Mouse (Mus musculus): ENCODE results near the gene Ctdspl. TPM values are rescaled to one million over a fixed set of nuclear protein-coding genes. Genes with fewer than 3 reads are reported as not detected.

Ctdspl gene
- polyA plus RNA-seq, 1 experiment from 2014 or later, result 3.7 TPM

- no peak overlapping the region for H3K4me2 ChIP-seq (ENCODE audit: low read depth, low read length)
- no peaks in the 10 kb centered on the region for H3K9me3 ChIP-seq (replicated peaks; ENCODE audit: control insufficient read depth, low read length)
- no peaks in the 10 kb centered on the region; the same call in 1 of the 2 replicates for H3K36me3 ChIP-seq (ENCODE audit: control insufficient read depth, insufficient read depth)
- no peaks in the 10 kb centered on the region for H3K27me3 ChIP-seq (ENCODE audit: control insufficient read depth, insufficient read depth, low read depth, low read length)
- H3K27ac ChIP-seq (ENCODE audit: low read length), result no peak overlapping the region
- ATAC-seq (ENCODE audit: low read depth), result no peak
- H3K4me3 ChIP-seq (ENCODE audit: low read depth, low read length), result no peak overlapping the region
- no peak overlapping the region for H3K9ac ChIP-seq (ENCODE audit: low read depth, low read length)
- H3K4me1 ChIP-seq (ENCODE audit: control insufficient read depth, low read depth, low read length), result no peaks in the 10 kb centered on the region
- WGBS (ENCODE audit: insufficient replicate concordance), result 51% methylated on average over 7 of the region's 7 CpGs
These were observed 103.3 kb downstream of the Ctdspl start for GRCm38 (mm10) chr9:119029568-119029967.

- Histone ChIP-seq H3K9me3 (replicated peaks; ENCODE audit: control insufficient read depth, low read length) (no peaks in the 10 kb centered on the region), H3K9ac (ENCODE audit: low read depth, low read length) (no peak overlapping the region), H3K4me3 (ENCODE audit: low read depth, low read length) (no peak overlapping the region), H3K4me1 (ENCODE audit: control insufficient read depth, low read depth, low read length) (no peaks in the 10 kb centered on the region), H3K4me2 (ENCODE audit: low read depth, low read length) (no peak overlapping the region), H3K27me3 (ENCODE audit: control insufficient read depth, insufficient read depth, low read depth, low read length) (no peaks in the 10 kb centered on the region), H3K27ac (ENCODE audit: low read length) (no peak overlapping the region), H3K36me3 (ENCODE audit: control insufficient read depth, insufficient read depth) (no peaks in the 10 kb centered on the region; the same call in 1 of the 2 replicates)
- WGBS (ENCODE audit: insufficient replicate concordance), result 55% methylated on average over 4 of the region's 4 CpGs
- no peak for ATAC-seq (ENCODE audit: low read depth)
These were observed 104.8 kb downstream of the Ctdspl start for GRCm38 (mm10) chr9:119031038-119031437.

- H3K4me2 ChIP-seq (ENCODE audit: low read depth, low read length), result no peak overlapping the region
- no peaks in the 10 kb centered on the region for H3K27me3 ChIP-seq (ENCODE audit: control insufficient read depth, insufficient read depth, low read depth, low read length)
- H3K9me3 ChIP-seq (replicated peaks; ENCODE audit: control insufficient read depth, low read length), result no peaks in the 10 kb centered on the region
- 86% methylated on average over 14 of the region's 14 CpGs for WGBS (ENCODE audit: insufficient replicate concordance)
- no peak overlapping the region for H3K27ac ChIP-seq (ENCODE audit: low read length)
- ATAC-seq (ENCODE audit: low read depth), result no peak
- no peaks in the 10 kb centered on the region; the same call in 1 of the 2 replicates for H3K36me3 ChIP-seq (ENCODE audit: control insufficient read depth, insufficient read depth)
- H3K4me1 ChIP-seq (ENCODE audit: control insufficient read depth, low read depth, low read length), result no peaks in the 10 kb centered on the region
- H3K9ac ChIP-seq (ENCODE audit: low read depth, low read length), result no peak overlapping the region
- H3K4me3 ChIP-seq (ENCODE audit: low read depth, low read length), result no peak overlapping the region
These were observed 105.5 kb downstream of the Ctdspl start for GRCm38 (mm10) chr9:119031772-119032171.

- no peak overlapping the region for H3K4me3 ChIP-seq (ENCODE audit: low read depth, low read length)
- no peaks in the 10 kb centered on the region for H3K4me1 ChIP-seq (ENCODE audit: control insufficient read depth, low read depth, low read length)
- no peak overlapping the region for H3K27ac ChIP-seq (ENCODE audit: low read length)
- no peak for ATAC-seq (ENCODE audit: low read depth)
- H3K4me2 ChIP-seq (ENCODE audit: low read depth, low read length), result no peak overlapping the region
- H3K9ac ChIP-seq (ENCODE audit: low read depth, low read length), result no peak overlapping the region
- no peaks in the 10 kb centered on the region for H3K27me3 ChIP-seq (ENCODE audit: control insufficient read depth, insufficient read depth, low read depth, low read length)
- no peaks in the 10 kb centered on the region; the same call in 1 of the 2 replicates for H3K36me3 ChIP-seq (ENCODE audit: control insufficient read depth, insufficient read depth)
- H3K9me3 ChIP-seq (replicated peaks; ENCODE audit: control insufficient read depth, low read length), result no peaks in the 10 kb centered on the region
- 75% methylated on average over 9 of the region's 9 CpGs for WGBS (ENCODE audit: insufficient replicate concordance)
These were observed 106.3 kb downstream of the Ctdspl start for GRCm38 (mm10) chr9:119032538-119032937.

GRCm38 (mm10) chr9:119033111-119033921 is 107.1 kb downstream of the Ctdspl start:
- Histone ChIP-seq H3K9ac (ENCODE audit: low read depth, low read length) (no peak overlapping the region), H3K4me1 (ENCODE audit: control insufficient read depth, low read depth, low read length) (no peaks in the 10 kb centered on the region), H3K36me3 (ENCODE audit: control insufficient read depth, insufficient read depth) (no peaks in the 10 kb centered on the region; the same call in 1 of the 2 replicates), H3K9me3 (replicated peaks; ENCODE audit: control insufficient read depth, low read length) (no peaks in the 10 kb centered on the region), H3K4me3 (ENCODE audit: low read depth, low read length) (no peak overlapping the region), H3K27ac (ENCODE audit: low read length) (no peak overlapping the region), H3K27me3 (ENCODE audit: control insufficient read depth, insufficient read depth, low read depth, low read length) (no peaks in the 10 kb centered on the region), H3K4me2 (ENCODE audit: low read depth, low read length) (no peak overlapping the region)
- whole genome bisulfite sequencing (ENCODE audit: insufficient replicate concordance), result 77% methylated on average over 19 of the region's 19 CpGs
- no peak for ATAC-seq (ENCODE audit: low read depth)

- Histone ChIP-seq H3K9ac (ENCODE audit: low read depth, low read length) (no peak overlapping the region), H3K27me3 (ENCODE audit: control insufficient read depth, insufficient read depth, low read depth, low read length) (no peaks in the 10 kb centered on the region), H3K4me2 (ENCODE audit: low read depth, low read length) (no peak overlapping the region), H3K4me3 (ENCODE audit: low read depth, low read length) (no peak overlapping the region), H3K36me3 (ENCODE audit: control insufficient read depth, insufficient read depth) (peaks cover 2% of the 10 kb centered on the region; the same call in 1 of the 2 replicates), H3K27ac (ENCODE audit: low read length) (no peak overlapping the region), H3K9me3 (replicated peaks; ENCODE audit: control insufficient read depth, low read length) (no peaks in the 10 kb centered on the region), H3K4me1 (ENCODE audit: control insufficient read depth, low read depth, low read length) (no peaks in the 10 kb centered on the region)
- WGBS (ENCODE audit: insufficient replicate concordance), result 75% methylated on average over 8 of the region's 8 CpGs
- no peak for ATAC-seq (ENCODE audit: low read depth)
These were observed 107.8 kb downstream of the Ctdspl start for GRCm38 (mm10) chr9:119034069-119034468.

- no peaks in the 10 kb centered on the region for H3K9me3 ChIP-seq (replicated peaks; ENCODE audit: control insufficient read depth, low read length)
- H3K4me2 ChIP-seq (ENCODE audit: low read depth, low read length), result no peak overlapping the region
- peaks cover 2% of the 10 kb centered on the region; the same call in 1 of the 2 replicates for H3K36me3 ChIP-seq (ENCODE audit: control insufficient read depth, insufficient read depth)
- 76% methylated on average over 29 of the region's 29 CpGs for WGBS (ENCODE audit: insufficient replicate concordance)
- no peak for ATAC-seq (ENCODE audit: low read depth)
- no peaks in the 10 kb centered on the region for H3K27me3 ChIP-seq (ENCODE audit: control insufficient read depth, insufficient read depth, low read depth, low read length)
- H3K4me1 ChIP-seq (ENCODE audit: control insufficient read depth, low read depth, low read length), result no peaks in the 10 kb centered on the region
- no peak overlapping the region for H3K4me3 ChIP-seq (ENCODE audit: low read depth, low read length)
- no peak overlapping the region for H3K27ac ChIP-seq (ENCODE audit: low read length)
- no peak overlapping the region for H3K9ac ChIP-seq (ENCODE audit: low read depth, low read length)
These were observed 108.7 kb downstream of the Ctdspl start for GRCm38 (mm10) chr9:119034676-119035665.

- no peak for ATAC-seq (ENCODE audit: low read depth)
- H3K36me3 ChIP-seq (ENCODE audit: control insufficient read depth, insufficient read depth), result peaks cover 2% of the 10 kb centered on the region; the same call in 1 of the 2 replicates
- no peak overlapping the region for H3K4me3 ChIP-seq (ENCODE audit: low read depth, low read length)
- H3K9me3 ChIP-seq (replicated peaks; ENCODE audit: control insufficient read depth, low read length), result no peaks in the 10 kb centered on the region
- H3K4me1 ChIP-seq (ENCODE audit: control insufficient read depth, low read depth, low read length), result no peaks in the 10 kb centered on the region
- H3K4me2 ChIP-seq (ENCODE audit: low read depth, low read length), result no peak overlapping the region
- no peaks in the 10 kb centered on the region for H3K27me3 ChIP-seq (ENCODE audit: control insufficient read depth, insufficient read depth, low read depth, low read length)
- no peak overlapping the region for H3K27ac ChIP-seq (ENCODE audit: low read length)
- 53% methylated on average over 7 of the region's 7 CpGs for WGBS (ENCODE audit: insufficient replicate concordance)
- no peak overlapping the region for H3K9ac ChIP-seq (ENCODE audit: low read depth, low read length)
These were observed 109.6 kb downstream of the Ctdspl start for GRCm38 (mm10) chr9:119035836-119036235.
